Mouse (Mus musculus) lung, adult 2 months (tissue): ENCODE data around the gene Trnau1ap.

Experiments used
- CTCF ChIP-seq: fragments of 200-500 bp; IDR thresholded peaks from 2 replicates; pipeline ENCODE4 v1.5.1; 2011; ENCODE audit warnings: mild to moderate bottlenecking, low read length, control low read depth; ENCODE audit not compliant: insufficient read depth
- POLR2A ChIP-seq: fragments of 200-500 bp; IDR thresholded peaks from 2 replicates; pipeline ENCODE4 v1.6.1; 2011; ENCODE audit warnings: low read depth, mild to moderate bottlenecking, control low read depth, low read length, borderline replicate concordance; ENCODE audit errors: extremely low read depth

GRCm38 (mm10) chr4:132329115-132329834 is at the start of gene Trnau1ap:
- TF ChIP-seq POLR2A (peak; percentile 75), CTCF (no peak)
